In the genomic region with DNA sequence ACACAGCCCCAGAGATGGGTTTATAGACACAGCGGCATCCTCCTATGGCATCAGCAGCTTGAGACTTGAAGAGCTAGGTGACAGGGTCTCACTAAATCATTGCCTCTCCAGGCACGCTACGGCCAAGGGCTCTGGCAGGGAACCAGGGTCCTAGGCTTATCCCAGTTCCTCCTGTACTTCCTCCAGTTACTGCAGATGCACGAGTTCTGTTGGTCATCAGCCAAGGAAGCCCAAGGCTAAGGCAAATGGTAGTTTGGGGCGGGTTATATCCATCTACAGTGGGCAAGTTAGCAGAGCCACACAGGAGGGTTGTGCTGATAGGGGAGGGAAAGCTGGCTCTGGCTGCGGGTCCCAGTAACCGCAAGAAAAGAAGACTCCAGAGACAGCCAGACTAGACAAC, we compare ENCODE assay signal across 1 mouse cellular context.
TF ChIP-seq lines count a peak whose summit lies in the region.

No protein-coding gene starts in this region.

TF ChIP-seq in MEL, 35 proteins besides CTCF, POLR2A, EP300 and RAD21 (continued from another document):
- TF ChIP-seq NELFE (IDR thresholded peaks at IDR 0.05; ENCODE audit: low read depth, low read length) = no peak
- peak; percentile 66; the same call in 1 of the 2 replicates for TF ChIP-seq TCF12 (IDR thresholded peaks at IDR 0.05; ENCODE audit: low read depth, low read length)
- peak; percentile 40; the same call in 1 of the 2 replicates for TF ChIP-seq RCOR1 (IDR thresholded peaks at IDR 0.05; ENCODE audit: low read depth, low read length)
- peak; percentile 74 for TF ChIP-seq TAL1 (IDR thresholded peaks at IDR 0.05; ENCODE audit: low read length)
- no peak for TF ChIP-seq ZKSCAN1 (IDR thresholded peaks at IDR 0.05; ENCODE audit: low read depth, low read length)
- TF ChIP-seq SIN3A (IDR thresholded peaks at IDR 0.05; ENCODE audit: low read length) = no peak
- no peak for TF ChIP-seq MYC (IDR thresholded peaks at IDR 0.05; ENCODE audit: low read depth, low read length)
- TF ChIP-seq USF1 (IDR thresholded peaks at IDR 0.05; ENCODE audit: low read depth, low read length) = no peak
- TF ChIP-seq ETS1 (IDR thresholded peaks at IDR 0.05; ENCODE audit: low read depth, low read length) = peak; percentile 52; the same call in 1 of the 2 replicates
- TF ChIP-seq GATA1 (IDR thresholded peaks at IDR 0.05; ENCODE audit: low read depth, low read length) = 0 out of 2 replicates have a peak, but pooled peaks have one; percentile 23
- no peak for TF ChIP-seq POLR2AphosphoS2 (IDR thresholded peaks at IDR 0.05; ENCODE audit: low read length)
- TF ChIP-seq ELF1 (IDR thresholded peaks at IDR 0.05; ENCODE audit: low read depth, low read length) = no peak
- no peak for TF ChIP-seq MAZ (IDR thresholded peaks at IDR 0.05; ENCODE audit: low read depth, low read length)
- no peak for TF ChIP-seq ZNF384 (IDR thresholded peaks at IDR 0.05; ENCODE audit: low read depth, low read length)
- no peak for TF ChIP-seq MAX (IDR thresholded peaks at IDR 0.05; ENCODE audit: low read length)
- 0 out of 2 replicates have a peak, but pooled peaks have one; percentile 9 for TF ChIP-seq MYB (IDR thresholded peaks at IDR 0.05; ENCODE audit: low read depth, low read length)
- TF ChIP-seq MEF2A (IDR thresholded peaks at IDR 0.05; ENCODE audit: extremely low read depth, insufficient replicate concordance, low read depth, low read length, poor library complexity, severe bottlenecking) = no peak
- TF ChIP-seq SMC3 (IDR thresholded peaks at IDR 0.05; ENCODE audit: low read depth, low read length) = no peak
- TF ChIP-seq ZMIZ1 (IDR thresholded peaks at IDR 0.05; ENCODE audit: low read depth, low read length) = no peak
- TF ChIP-seq USF2 (IDR thresholded peaks at IDR 0.05; ENCODE audit: borderline replicate concordance in 1 of 2, insufficient read depth in 1 of 2, low read depth in 1 of 2, low read length in 2 of 2) = no peak
- peak; percentile 95 for TF ChIP-seq BHLHE40 (IDR thresholded peaks at IDR 0.05; ENCODE audit: borderline replicate concordance, low read depth, low read length)
